25 mouse cellular contexts compared by ENCODE assay signal in the genomic region with DNA sequence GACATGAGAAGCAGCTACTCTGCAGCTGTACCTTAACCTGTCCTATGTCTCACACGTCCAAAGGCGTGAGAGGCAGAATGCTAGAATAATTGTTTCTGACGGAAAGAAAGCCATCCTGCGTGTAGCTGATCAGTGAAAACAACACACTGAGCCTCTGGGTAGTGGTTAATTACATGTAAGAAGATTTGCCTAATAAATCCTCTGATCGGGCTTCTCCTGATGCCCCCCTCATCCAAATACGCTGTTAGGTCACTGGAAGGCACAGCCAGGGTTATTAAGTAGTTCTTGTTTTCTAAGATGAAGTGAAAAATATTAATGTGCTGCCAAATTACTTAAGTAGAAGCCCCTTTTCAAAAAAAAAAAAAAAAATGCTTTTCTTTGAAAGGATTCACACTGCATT. TPM values are rescaled to one million over a fixed set of nuclear protein-coding genes. Genes with fewer than 3 reads are reported as not detected.
A peak's percentile ranks its signal among the peaks of the same experiment; 100 is the strongest.
DNase-seq lines count a peak whose midpoint lies in the region; ATAC-seq and TF ChIP-seq lines count a peak whose summit lies in the region.
"Had no signal": no experiment of that assay in that cellular context is flagged by ENCODE, and none has a peak within 500 bp of the region (broad histone marks: within the 10 kb centered on the region; RNA-seq: fewer than 3 reads in every experiment).

No protein-coding gene starts in this region.

- H3K9me3 ChIP-seq in midbrain, embryonic 13.5 days = no peaks in the 10 kb centered on the region
- no peaks in the 10 kb centered on the region for H3K9me3 ChIP-seq in midbrain, postnatal 0 days (ENCODE audit: low read length)
- H3K9me3 ChIP-seq: embryonic facial prominence, embryonic 13.5 days; embryonic facial prominence, embryonic 15.5 days; forebrain, embryonic 10.5 days; forebrain, embryonic 12.5 days; G1E had no signal

- peak overlapping the region; percentile 82; the same call in 1 of the 2 replicates for H3K27ac ChIP-seq in gastrocnemius, adult 2 months
- no peak overlapping the region for H3K27ac ChIP-seq in midbrain, embryonic 13.5 days
- no peak overlapping the region for H3K27ac ChIP-seq in midbrain, postnatal 0 days (ENCODE audit: low read depth, low read length)
- H3K27ac ChIP-seq: embryonic facial prominence, embryonic 13.5 days; embryonic facial prominence, embryonic 15.5 days; forebrain, embryonic 10.5 days; forebrain, embryonic 12.5 days had no signal

- H3K4me2 ChIP-seq in midbrain, embryonic 13.5 days (replicated peaks) = no peak overlapping the region
- no peak overlapping the region for H3K4me2 ChIP-seq in midbrain, postnatal 0 days (ENCODE audit: low read depth, low read length, poor library complexity, severe bottlenecking)
- H3K4me2 ChIP-seq: embryonic facial prominence, embryonic 13.5 days; embryonic facial prominence, embryonic 15.5 days had no signal

- H3K9ac ChIP-seq in midbrain, embryonic 13.5 days (replicated peaks) = no peak overlapping the region
- H3K9ac ChIP-seq in midbrain, postnatal 0 days (replicated peaks; ENCODE audit: low read length, poor library complexity, severe bottlenecking) = no peak overlapping the region
- H3K9ac ChIP-seq: embryonic facial prominence, embryonic 13.5 days; embryonic facial prominence, embryonic 15.5 days; forebrain, embryonic 12.5 days had no signal

- intact Hi-C loops in gastrocnemius, adult 2 months (cut with DNase I) = loop anchor here (5.0 kb wide), 1 partner anchor 75 kb away; no protein-coding TSS in a partner anchor

- H3K27me3 ChIP-seq in midbrain, embryonic 13.5 days = no peaks in the 10 kb centered on the region
- H3K27me3 ChIP-seq in midbrain, postnatal 0 days (ENCODE audit: insufficient read depth, low read length) = no peaks in the 10 kb centered on the region
- H3K27me3 ChIP-seq: CH12.LX; embryonic facial prominence, embryonic 15.5 days; forebrain, embryonic 12.5 days; Patski had no signal

- TF ChIP-seq POLR2A in brain, embryonic 14.5 days (IDR thresholded peaks at IDR 0.05; ENCODE audit: borderline replicate concordance, extremely low read depth, insufficient read depth, insufficient read length, poor library complexity, severe bottlenecking) = no peak

- no peaks in the 10 kb centered on the region for H3K36me3 ChIP-seq in midbrain, embryonic 13.5 days
- H3K36me3 ChIP-seq in midbrain, postnatal 0 days (ENCODE audit: insufficient read depth, low read length) = no peaks in the 10 kb centered on the region
- H3K36me3 ChIP-seq: embryonic facial prominence, embryonic 13.5 days; embryonic facial prominence, embryonic 15.5 days; forebrain, embryonic 10.5 days; forebrain, embryonic 12.5 days; G1E had no signal

- peaks cover 4% of the 10 kb centered on the region for H3K4me1 ChIP-seq in midbrain, embryonic 13.5 days (replicated peaks)
- no peaks in the 10 kb centered on the region for H3K4me1 ChIP-seq in midbrain, postnatal 0 days (ENCODE audit: insufficient read depth, low read length)
- H3K4me1 ChIP-seq: embryonic facial prominence, embryonic 13.5 days; embryonic facial prominence, embryonic 15.5 days had no signal

- H3K4me3 ChIP-seq in gastrocnemius, adult 2 months = no peak overlapping the region
- H3K4me3 ChIP-seq in midbrain, embryonic 13.5 days (replicated peaks) = no peak overlapping the region
- H3K4me3 ChIP-seq in midbrain, postnatal 0 days (ENCODE audit: low read depth, low read length) = no peak overlapping the region
- H3K4me3 ChIP-seq: embryonic facial prominence, embryonic 13.5 days; embryonic facial prominence, embryonic 15.5 days; erythroblast, embryonic 14.5 days; forebrain, embryonic 10.5 days; forebrain, embryonic 12.5 days had no signal

- WGBS in midbrain, embryonic 13.5 days = 43% methylated on average over 6 of the region's 6 CpGs
- 42% methylated on average over 6 of the region's 6 CpGs for WGBS in midbrain, postnatal 0 days

- ATAC-seq in midbrain, embryonic 13.5 days = no peak
- no peak for ATAC-seq in midbrain, postnatal 0 days (ENCODE audit: low FRiP score)
- ATAC-seq: activated CD4-positive, CD25-positive, alpha-beta regulatory T cell, adult 4 months; CD4-positive, CD25-positive, alpha-beta regulatory T cell, adult 4 months; Patski had no signal

- no peak for TF ChIP-seq CTCF in gastrocnemius, adult 2 months (IDR thresholded peaks at IDR 0.05)
- TF ChIP-seq CTCF in brain, embryonic 14.5 days (IDR thresholded peaks at IDR 0.05; ENCODE audit: borderline replicate concordance, extremely low read depth, insufficient read depth, insufficient read length) = no peak
- no peak for TF ChIP-seq CTCF in midbrain, postnatal 0 days (IDR thresholded peaks at IDR 0.05)

- no peak for DNase-seq in gastrocnemius, adult 2 months
- no peak for DNase-seq in gastrocnemius, postnatal 10 days
- DNase-seq in brain, embryonic 14.5 days (ENCODE audit: low read depth) = peak; percentile 22
- peak; percentile 73 for DNase-seq in retina, adult 2 months (ENCODE audit: low read depth, low spot score)
- DNase-seq in retina, postnatal 1 day = peak; percentile 75
- DNase-seq in midbrain, postnatal 0 days (ENCODE audit: low spot score) = no peak
- no peak for DNase-seq in spleen, postnatal 36 days (ENCODE audit: low spot score in 2 of 2)
- DNase-seq: adrenal gland, adult 8-10 months; adrenal gland, postnatal 14 days; adrenal gland, postnatal 36 days; B cell, adult 2 months; cerebellum, adult 11 months; cerebellum, adult 8-10 months; cerebellum, adult 9-11 months had no signal

RNA-seq across cellular contexts. Expression of a gene that starts 18.3 kb away (rescaled TPM):
- 10 to 100 TPM in 1 of 2 experiments, 1 to 10 TPM in 1; 7.3 to 10.7 TPM for total RNA-seq in gastrocnemius, adult 2 months (2021)
- 10 to 100 TPM; 12.4 to 17.0 TPM for total RNA-seq in gastrocnemius, postnatal 10 days (2021)
- polyA plus RNA-seq in brain, embryonic 14.5 days (2012; rRNA removed) = 55.3 and 55.5 TPM in 2 replicates
- 109 and 127 TPM in 2 replicates for polyA plus RNA-seq in midbrain, embryonic 13.5 days (2015; fragmentation: Nextera tagmentation; extraction: Ambion mirVana)
- 19.1 and 30.3 TPM in 2 replicates for total RNA-seq in midbrain, postnatal 0 days (2014; rRNA removed)
- polyA plus RNA-seq in midbrain, postnatal 0 days (2015; fragmentation: Nextera tagmentation; extraction: Ambion mirVana) = 58.9 and 72.0 TPM in 2 replicates

Comparison
In these comparisons a context has a peak if more than half of its experiments do, and no peak if none do; other contexts are left out.
1. DNase-seq: peak in brain, embryonic 14.5 days (single experiment), retina, adult 2 months (single experiment) and retina, postnatal 1 day (single experiment); none in gastrocnemius, adult 2 months (single experiment), gastrocnemius, postnatal 10 days (single experiment), midbrain, postnatal 0 days (single experiment) and spleen, postnatal 36 days (0 of 2).